Mouse (Mus musculus): ENCODE measurements at regions not wholly inside any gene's neighbourhood (a gene's known extent, or its start where the extent isn't known, plus 50 kb on each side); places are given as distances from the start of the nearest gene placed in this dataset.
A peak's percentile ranks its signal among the peaks of the same experiment; 100 is the strongest.

GRCm38 (mm10) chr6:78686351-78686888, 217.7 kb upstream of the Reg3g start:
- Histone ChIP-seq H3K9ac (replicated peaks; ENCODE audit: low read length) (no peak overlapping the region), H3K27me3 (ENCODE audit: control insufficient read depth, insufficient read depth, low read length) (no peaks in the 10 kb centered on the region), H3K4me3 (replicated peaks; ENCODE audit: low read depth, low read length) (no peak overlapping the region), H3K4me1 (ENCODE audit: control insufficient read depth, insufficient read depth, low read length) (no peaks in the 10 kb centered on the region), H3K27ac (replicated peaks; ENCODE audit: low read depth, low read length) (no peak overlapping the region), H3K36me3 (ENCODE audit: control insufficient read depth, insufficient read depth, low read length) (no peaks in the 10 kb centered on the region), H3K9me3 (ENCODE audit: control insufficient read depth, low read length) (no peaks in the 10 kb centered on the region), H3K4me2 (ENCODE audit: low read length) (no peak overlapping the region)
- ATAC-seq (ENCODE audit: low FRiP score, low TSS enrichment) (peak; percentile 63; the same call in 1 of the 2 replicates), DNase-seq (peak; percentile 18)
- 25% methylated on average over 2 of the region's 2 CpGs for WGBS

- Histone ChIP-seq H3K4me2 (ENCODE audit: low read length) (no peak overlapping the region), H3K27ac (replicated peaks; ENCODE audit: low read depth, low read length) (no peak overlapping the region), H3K4me3 (replicated peaks; ENCODE audit: low read depth, low read length) (no peak overlapping the region), H3K9ac (replicated peaks; ENCODE audit: low read length) (no peak overlapping the region), H3K36me3 (ENCODE audit: control insufficient read depth, insufficient read depth, low read length) (no peaks in the 10 kb centered on the region), H3K4me1 (ENCODE audit: control insufficient read depth, insufficient read depth, low read length) (no peaks in the 10 kb centered on the region), H3K27me3 (ENCODE audit: control insufficient read depth, insufficient read depth, low read length) (no peaks in the 10 kb centered on the region), H3K9me3 (ENCODE audit: control insufficient read depth, low read length) (no peaks in the 10 kb centered on the region)
- DNase-seq (no peak), ATAC-seq (ENCODE audit: low FRiP score, low TSS enrichment) (no peak)
- 83% methylated on average over 2 of the region's 2 CpGs for WGBS
These were observed 182.0 kb upstream of the Reg3g start for GRCm38 (mm10) chr6:78650695-78651094.

Measured in midbrain, embryonic 14.5 days (tissue).